Mouse (Mus musculus): ENCODE measurements around the gene Dlx5. TPM values are rescaled to one million over a fixed set of nuclear protein-coding genes. Genes with fewer than 3 reads are reported as not detected.

Dlx5 gene
- polyA plus RNA-seq, 1 experiment from 2014 or later = 0.41 TPM

DNA sequence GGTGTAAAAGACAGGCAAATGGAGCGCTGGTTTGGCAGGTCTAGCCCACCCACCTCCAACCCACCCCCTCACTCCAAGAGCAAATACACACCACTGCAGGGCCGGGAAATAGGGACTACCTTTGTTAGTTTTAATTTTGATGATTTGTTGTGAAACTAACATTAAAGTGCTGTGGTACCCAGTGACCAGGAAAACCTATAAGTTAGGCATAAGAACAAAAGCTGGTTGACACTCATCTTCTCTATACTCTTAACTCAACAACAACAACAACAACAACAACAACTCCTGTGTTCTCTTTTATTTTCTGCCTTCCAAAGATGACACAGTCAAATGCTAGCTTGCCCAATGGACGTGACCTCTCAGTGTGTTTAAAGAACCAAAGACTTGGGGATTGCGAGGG lies 25.0 kb downstream of the Dlx5 start:
- 2% methylated on average over 4 of the region's 4 CpGs for WGBS
- Histone ChIP-seq H3K9me3 (replicated peaks) (no peaks in the 10 kb centered on the region), H3K4me2 (no peak overlapping the region), H3K27ac (replicated peaks) (no peak overlapping the region), H3K4me3 (replicated peaks) (no peak overlapping the region), H3K4me1 (peaks cover 12% of the 10 kb centered on the region; the same call in 1 of the 2 replicates), H3K36me3 (no peaks in the 10 kb centered on the region), H3K9ac (replicated peaks) (no peak overlapping the region), H3K27me3 (replicated peaks) (peaks cover 86% of the 10 kb centered on the region)
- no peak for ATAC-seq (ENCODE audit: low FRiP score)

DNA sequence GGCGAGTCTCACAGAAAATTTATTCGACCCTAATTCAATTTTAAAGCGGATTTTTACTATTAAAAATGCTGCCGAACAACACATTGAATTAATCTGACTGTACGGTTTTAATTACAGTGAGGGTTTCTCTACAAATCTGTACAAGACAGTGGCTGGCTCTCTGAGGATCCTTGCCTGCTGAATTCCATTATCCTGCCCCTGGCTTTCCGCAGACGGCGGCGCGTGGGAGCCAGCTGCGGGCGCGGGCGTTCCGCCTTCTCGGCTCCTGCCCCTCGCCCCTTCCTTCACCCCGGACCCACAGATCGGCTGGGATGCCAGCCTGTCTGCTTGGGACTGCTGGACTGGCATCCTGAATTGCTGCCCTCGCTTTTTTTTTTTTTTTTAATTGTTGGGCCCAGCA lies 25.6 kb downstream of the Dlx5 start:
- no peak overlapping the region for H3K27ac ChIP-seq (replicated peaks)
- no peak overlapping the region for H3K4me2 ChIP-seq
- under 1% methylated on average over 20 of the region's 20 CpGs for WGBS
- H3K9ac ChIP-seq (replicated peaks) = no peak overlapping the region
- H3K36me3 ChIP-seq = no peaks in the 10 kb centered on the region
- no peak overlapping the region for H3K4me3 ChIP-seq (replicated peaks)
- peaks cover 89% of the 10 kb centered on the region for H3K27me3 ChIP-seq (replicated peaks)
- peaks cover 12% of the 10 kb centered on the region; the same call in 1 of the 2 replicates for H3K4me1 ChIP-seq
- ATAC-seq (ENCODE audit: low FRiP score) = no peak
- H3K9me3 ChIP-seq (replicated peaks) = no peaks in the 10 kb centered on the region

DNA sequence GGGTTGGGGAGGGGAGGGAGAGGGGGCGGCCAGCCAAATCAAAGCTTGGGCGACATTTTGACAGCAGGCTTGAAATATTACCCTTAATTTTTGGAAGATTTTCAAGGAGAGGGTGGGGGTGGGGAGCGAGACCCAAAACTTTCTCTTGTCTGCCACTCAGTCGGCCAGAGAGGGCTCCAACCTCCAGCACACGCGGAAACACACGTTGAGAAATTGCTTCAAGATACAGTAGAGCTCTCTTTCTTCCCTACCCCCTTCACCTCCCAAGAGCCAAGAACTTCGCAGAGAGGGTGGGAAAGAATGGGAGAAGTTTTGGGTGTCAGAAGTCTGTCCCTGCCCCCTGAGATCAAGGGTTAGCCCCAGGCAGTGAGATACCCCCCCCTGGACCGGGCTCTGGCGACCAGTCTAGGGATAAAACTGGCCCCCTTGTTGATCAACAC lies 26.1 kb downstream of the Dlx5 start:
- H3K9ac ChIP-seq (replicated peaks) = no peak overlapping the region
- under 1% methylated on average over 10 of the region's 10 CpGs for WGBS
- no peaks in the 10 kb centered on the region for H3K36me3 ChIP-seq
- no peak overlapping the region for H3K4me2 ChIP-seq
- no peak overlapping the region for H3K27ac ChIP-seq (replicated peaks)
- H3K4me3 ChIP-seq (replicated peaks) = no peak overlapping the region
- peaks cover 89% of the 10 kb centered on the region for H3K27me3 ChIP-seq (replicated peaks)
- peaks cover 10% of the 10 kb centered on the region; the same call in 1 of the 2 replicates for H3K4me1 ChIP-seq
- no peak for ATAC-seq (ENCODE audit: low FRiP score)
- H3K9me3 ChIP-seq (replicated peaks) = no peaks in the 10 kb centered on the region

DNA sequence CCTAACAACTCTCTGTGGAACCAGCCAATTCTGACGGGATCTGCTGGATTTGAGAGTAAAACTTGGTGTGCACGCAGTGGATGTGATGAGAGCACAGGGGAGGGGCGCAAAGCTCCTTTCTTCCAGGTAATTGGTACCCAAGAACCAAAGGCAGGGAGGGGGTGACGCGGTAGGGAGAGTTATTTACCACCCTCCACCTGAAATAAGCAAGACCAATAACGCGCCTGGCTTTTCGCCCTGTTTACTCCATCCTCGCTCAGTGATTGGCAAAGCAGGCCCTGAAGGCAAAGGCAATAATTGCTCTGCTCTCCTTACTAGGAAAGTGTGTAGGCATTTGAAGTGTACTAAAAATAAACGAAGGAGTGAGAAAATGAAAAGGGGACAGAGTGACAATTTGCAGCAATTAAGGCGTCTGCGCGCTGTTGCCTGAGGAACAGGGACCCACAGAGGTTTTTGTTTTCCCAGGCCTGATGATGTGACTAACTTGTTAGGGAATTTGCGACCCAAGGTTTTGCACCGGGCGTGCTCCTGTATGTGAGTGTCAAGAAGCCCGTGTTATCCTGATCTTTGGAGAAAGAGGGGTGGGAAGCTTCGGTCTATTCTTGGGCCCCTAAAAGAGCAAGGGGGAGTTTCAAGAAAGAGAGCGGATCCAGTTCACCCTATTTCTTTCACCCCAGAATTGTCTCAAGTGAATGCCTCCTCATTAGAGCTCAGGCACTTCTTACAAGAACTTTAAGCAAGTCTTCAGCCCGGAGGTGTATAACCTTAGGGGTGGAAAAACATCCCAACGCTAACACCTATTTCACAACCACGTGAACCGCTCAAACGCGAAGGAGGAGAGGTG lies 26.8 kb downstream of the Dlx5 start:
- Histone ChIP-seq H3K27ac (replicated peaks) (no peak overlapping the region), H3K27me3 (replicated peaks) (peaks cover 91% of the 10 kb centered on the region), H3K36me3 (no peaks in the 10 kb centered on the region), H3K9ac (replicated peaks) (no peak overlapping the region), H3K9me3 (replicated peaks) (no peaks in the 10 kb centered on the region), H3K4me1 (peaks cover 4% of the 10 kb centered on the region; the same call in 1 of the 2 replicates), H3K4me3 (replicated peaks) (no peak overlapping the region), H3K4me2 (no peak overlapping the region)
- ATAC-seq (ENCODE audit: low FRiP score) = no peak
- under 1% methylated on average over 25 of the region's 25 CpGs for WGBS

DNA sequence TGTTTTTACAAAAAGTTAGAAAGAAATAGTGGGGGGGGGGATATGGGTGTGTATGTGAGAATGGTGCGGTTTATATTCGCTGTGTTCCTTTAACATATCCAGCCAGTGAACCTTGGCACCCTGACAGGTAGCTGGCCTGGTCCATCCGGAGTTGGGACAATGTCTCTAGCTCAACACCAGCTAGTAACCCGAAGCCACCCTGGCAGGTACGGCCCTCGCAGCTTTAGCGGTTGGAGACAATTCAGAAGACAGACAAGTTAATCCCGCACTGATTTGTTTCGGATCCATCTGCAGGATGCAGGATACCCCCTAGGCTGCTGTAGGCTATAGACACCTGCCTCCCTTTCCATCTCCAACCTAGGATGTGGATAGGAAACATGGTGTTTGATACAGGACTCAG lies 27.7 kb downstream of the Dlx5 start:
- Histone ChIP-seq H3K4me1 (0 out of 2 replicates have a peak, but pooled peaks cover 3% of the 10 kb centered on the region), H3K27me3 (replicated peaks) (peaks cover 82% of the 10 kb centered on the region), H3K4me2 (no peak overlapping the region), H3K9me3 (replicated peaks) (no peaks in the 10 kb centered on the region), H3K9ac (replicated peaks) (no peak overlapping the region), H3K36me3 (no peaks in the 10 kb centered on the region), H3K4me3 (replicated peaks) (no peak overlapping the region), H3K27ac (replicated peaks) (no peak overlapping the region)
- WGBS = 3% methylated on average over 9 of the region's 9 CpGs
- no peak for ATAC-seq (ENCODE audit: low FRiP score)

DNA sequence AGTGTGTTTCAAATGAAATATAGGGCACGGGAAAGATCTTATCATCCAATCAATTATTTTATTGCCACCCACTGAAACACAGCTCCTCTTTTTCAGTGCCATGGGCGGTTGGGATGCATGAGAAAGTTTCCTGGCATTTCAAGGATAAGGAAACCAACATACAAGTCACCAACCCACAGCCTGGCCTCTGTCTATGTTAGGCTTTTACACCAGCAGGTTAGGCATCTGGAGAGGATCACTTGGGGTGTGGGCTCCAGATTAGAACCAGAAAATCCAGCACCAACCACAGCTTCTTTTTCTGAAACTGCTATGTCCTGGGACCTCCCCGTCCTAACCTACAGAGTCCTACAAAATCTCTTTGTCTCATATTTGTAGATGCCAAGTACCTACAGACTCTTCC lies 28.9 kb downstream of the Dlx5 start:
- H3K4me1 ChIP-seq = 0 out of 2 replicates have a peak, but pooled peaks cover 3% of the 10 kb centered on the region

DNA sequence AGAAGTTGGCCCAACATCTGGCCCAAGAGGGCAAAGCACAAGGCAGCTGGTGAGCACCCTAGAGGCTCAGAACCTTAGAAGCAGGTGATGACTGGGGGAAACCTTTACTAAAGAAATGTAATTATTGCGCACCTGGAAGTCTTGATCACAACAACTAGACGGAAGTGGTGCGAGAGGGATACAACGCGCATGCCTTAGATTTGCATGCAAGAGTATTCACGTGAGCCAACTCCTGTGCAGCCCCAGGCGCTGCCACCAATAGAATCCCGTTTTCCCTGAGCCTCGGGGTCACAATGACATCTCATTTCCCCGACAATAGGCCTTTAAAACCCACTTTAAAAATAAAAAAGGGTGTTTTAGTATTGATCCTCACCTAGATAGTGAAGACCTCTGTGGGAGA lies 30.7 kb downstream of the Dlx5 start:
- H3K27ac ChIP-seq (replicated peaks) = no peak overlapping the region
- WGBS = under 1% methylated on average over 10 of the region's 10 CpGs
- no peak overlapping the region for H3K9ac ChIP-seq (replicated peaks)
- no peak for ATAC-seq (ENCODE audit: low FRiP score)
- peaks cover 78% of the 10 kb centered on the region for H3K27me3 ChIP-seq (replicated peaks)
- H3K4me1 ChIP-seq = no peaks in the 10 kb centered on the region
- no peaks in the 10 kb centered on the region for H3K9me3 ChIP-seq (replicated peaks)
- H3K4me2 ChIP-seq = no peak overlapping the region
- H3K36me3 ChIP-seq = no peaks in the 10 kb centered on the region
- H3K4me3 ChIP-seq (replicated peaks) = no peak overlapping the region

More for the DNA sequence above, 28.9 kb downstream of the Dlx5 start:
- no peak overlapping the region for H3K9ac ChIP-seq (replicated peaks)
- WGBS = 17% methylated on average over 3 of the region's 3 CpGs
- peaks cover 82% of the 10 kb centered on the region for H3K27me3 ChIP-seq (replicated peaks)
- H3K4me2 ChIP-seq = no peak overlapping the region
- no peaks in the 10 kb centered on the region for H3K9me3 ChIP-seq (replicated peaks)
- no peak overlapping the region for H3K27ac ChIP-seq (replicated peaks)
- no peak overlapping the region for H3K4me3 ChIP-seq (replicated peaks)
- H3K36me3 ChIP-seq = no peaks in the 10 kb centered on the region
- ATAC-seq (ENCODE audit: low FRiP score) = no peak

DNA sequence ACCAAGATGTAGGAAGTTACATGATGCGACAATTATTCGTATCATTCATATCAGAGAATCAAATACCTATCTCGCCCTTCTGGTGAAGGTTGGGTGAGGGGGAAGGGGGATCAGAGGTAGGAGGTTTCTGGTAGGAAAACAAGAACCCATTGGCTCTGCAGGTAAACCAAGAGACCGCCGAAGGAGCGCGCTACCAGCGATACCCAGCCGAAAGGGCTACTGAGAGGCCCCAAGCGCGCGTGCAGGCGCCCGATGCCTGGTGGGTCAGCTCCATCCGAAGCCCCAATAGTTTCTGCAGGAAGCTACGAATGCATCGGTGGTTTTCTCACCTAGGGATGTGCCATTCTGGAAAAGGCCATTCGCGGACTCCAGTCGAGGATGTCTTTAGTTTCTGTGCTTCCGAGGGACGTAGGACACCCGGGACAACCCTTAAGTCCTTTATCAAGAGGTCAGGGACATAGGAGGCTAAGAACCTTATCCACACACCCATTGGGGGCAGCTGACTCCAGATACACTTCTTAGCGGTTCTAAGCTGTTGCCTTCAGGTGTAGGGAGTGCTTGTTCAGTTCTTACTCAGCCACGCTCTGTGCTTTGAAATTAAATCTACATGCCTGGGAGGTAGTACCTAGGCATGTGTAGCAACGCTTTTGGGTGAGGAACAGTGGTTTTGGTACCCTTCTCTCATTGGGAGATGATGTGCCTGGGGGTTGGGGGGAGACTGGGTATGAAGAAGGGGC lies 31.4 kb downstream of the Dlx5 start:
- WGBS = 2% methylated on average over 26 of the region's 26 CpGs

DNA sequence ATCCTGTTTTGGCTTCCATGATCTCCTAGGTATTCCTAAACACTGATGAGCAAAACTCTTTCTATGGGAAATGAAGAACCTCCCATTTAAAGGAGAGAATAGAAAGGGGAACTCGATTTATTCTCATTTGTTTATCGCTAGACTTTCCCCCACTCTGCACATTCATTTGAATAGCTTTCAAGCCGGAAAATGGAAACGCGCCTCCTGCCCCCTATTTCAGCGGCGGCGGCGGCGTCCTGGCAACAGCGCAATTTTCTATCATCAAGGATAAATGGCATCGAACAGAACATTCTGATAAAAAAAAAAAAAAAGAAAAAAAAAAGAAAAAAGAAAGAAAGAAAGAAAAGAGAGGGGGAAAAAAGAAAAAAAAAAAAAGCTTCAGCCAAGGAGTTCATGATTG lies 32.1 kb downstream of the Dlx5 start:
- H3K27me3 ChIP-seq (replicated peaks) = peaks cover 73% of the 10 kb centered on the region
- H3K9ac ChIP-seq (replicated peaks) = no peak overlapping the region
- H3K9me3 ChIP-seq (replicated peaks) = no peaks in the 10 kb centered on the region
- H3K36me3 ChIP-seq = no peaks in the 10 kb centered on the region
- ATAC-seq (ENCODE audit: low FRiP score) = no peak
- 1% methylated on average over 12 of the region's 12 CpGs for WGBS
- H3K4me2 ChIP-seq = no peak overlapping the region
- H3K27ac ChIP-seq (replicated peaks) = no peak overlapping the region
- H3K4me3 ChIP-seq (replicated peaks) = no peak overlapping the region
- H3K4me1 ChIP-seq = no peaks in the 10 kb centered on the region

More for the DNA sequence above, 31.4 kb downstream of the Dlx5 start:
- no peak for ATAC-seq (ENCODE audit: low FRiP score)
- Histone ChIP-seq H3K27me3 (replicated peaks) (peaks cover 75% of the 10 kb centered on the region), H3K9me3 (replicated peaks) (no peaks in the 10 kb centered on the region), H3K4me3 (replicated peaks) (no peak overlapping the region), H3K36me3 (no peaks in the 10 kb centered on the region), H3K4me2 (no peak overlapping the region), H3K27ac (replicated peaks) (no peak overlapping the region), H3K4me1 (no peaks in the 10 kb centered on the region), H3K9ac (replicated peaks) (no peak overlapping the region)

DNA sequence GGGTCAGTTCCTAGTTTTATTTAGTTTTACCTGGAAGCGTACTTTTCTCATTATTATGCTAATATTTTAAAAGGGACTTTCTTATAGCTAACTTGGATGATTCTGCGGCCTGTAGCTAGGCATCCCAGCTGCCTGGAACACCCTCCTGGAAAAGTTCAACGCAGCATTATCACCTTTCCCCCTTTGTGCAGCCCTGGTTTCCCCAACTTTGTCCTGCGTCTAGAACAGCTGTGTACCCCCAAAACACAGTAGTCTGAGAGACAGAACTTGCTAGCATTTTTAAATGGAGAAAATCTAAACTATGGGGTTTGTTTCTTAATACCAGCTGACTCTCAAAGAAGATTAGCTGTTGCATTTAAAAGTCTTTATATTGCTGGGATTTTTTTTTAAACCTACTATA lies 33.3 kb downstream of the Dlx5 start:
- Histone ChIP-seq H3K27me3 (replicated peaks) (peaks cover 65% of the 10 kb centered on the region), H3K9me3 (replicated peaks) (no peaks in the 10 kb centered on the region), H3K27ac (replicated peaks) (no peak overlapping the region), H3K4me2 (no peak overlapping the region), H3K4me3 (replicated peaks) (no peak overlapping the region), H3K9ac (replicated peaks) (no peak overlapping the region), H3K36me3 (no peaks in the 10 kb centered on the region), H3K4me1 (no peaks in the 10 kb centered on the region)
- ATAC-seq (ENCODE audit: low FRiP score) = no peak
- WGBS = 14% methylated on average over 4 of the region's 4 CpGs

DNA sequence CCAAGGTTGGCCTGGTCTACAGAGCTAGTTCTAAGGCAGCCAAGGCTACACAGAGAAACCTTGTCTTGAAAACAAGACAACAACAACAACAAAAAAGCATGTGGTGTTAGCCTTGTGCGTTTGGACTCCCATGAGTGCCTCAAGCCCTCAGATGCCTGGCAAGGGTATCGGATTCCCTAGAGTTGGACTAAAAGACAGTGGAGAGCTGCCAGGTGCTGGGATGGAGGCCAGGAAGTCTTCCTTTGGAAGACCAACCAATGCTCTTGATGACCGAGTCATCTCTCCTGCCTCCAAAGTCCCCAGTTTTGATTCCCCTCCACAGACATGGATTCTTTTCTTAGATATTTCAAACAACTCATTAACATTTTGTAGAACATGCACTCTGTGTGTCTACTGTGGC lies 48.6 kb downstream of the Dlx5 start:
- H3K4me3 ChIP-seq (replicated peaks) = no peak overlapping the region
- no peak overlapping the region for H3K4me2 ChIP-seq
- H3K27ac ChIP-seq (replicated peaks) = no peak overlapping the region
- no peaks in the 10 kb centered on the region for H3K4me1 ChIP-seq
- H3K9ac ChIP-seq (replicated peaks) = no peak overlapping the region
- H3K27me3 ChIP-seq (replicated peaks) = peaks cover 3% of the 10 kb centered on the region; the same call in 1 of the 2 replicates
- 89% methylated on average over 3 of the region's 3 CpGs for WGBS
- H3K36me3 ChIP-seq = no peaks in the 10 kb centered on the region
- no peaks in the 10 kb centered on the region for H3K9me3 ChIP-seq (replicated peaks)
- no peak for ATAC-seq (ENCODE audit: low FRiP score)

DNA sequence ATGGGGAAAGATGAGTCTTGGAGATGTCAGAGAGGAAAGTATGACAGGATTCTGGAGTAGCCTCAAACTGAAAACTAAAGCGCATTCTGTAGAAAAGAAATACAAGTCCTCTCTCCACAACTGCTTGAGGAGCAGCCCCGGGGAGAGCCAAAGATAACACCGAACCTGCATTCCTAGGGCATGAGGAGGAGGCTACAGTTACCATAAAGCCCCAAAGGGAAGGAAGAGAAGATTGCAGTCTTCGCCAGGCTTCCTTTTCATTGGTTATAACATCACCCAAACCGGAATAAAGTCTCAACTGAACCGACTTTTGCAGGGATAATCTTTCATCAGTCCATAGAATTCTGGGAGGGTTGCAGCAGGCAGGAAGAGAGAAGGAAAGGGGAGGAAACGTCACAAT lies 51.4 kb downstream of the Dlx5 start:
- Histone ChIP-seq H3K36me3 (no peaks in the 10 kb centered on the region), H3K27me3 (replicated peaks) (no peaks in the 10 kb centered on the region), H3K4me3 (replicated peaks) (no peak overlapping the region), H3K4me1 (no peaks in the 10 kb centered on the region), H3K4me2 (no peak overlapping the region), H3K9ac (replicated peaks) (no peak overlapping the region), H3K27ac (replicated peaks) (no peak overlapping the region), H3K9me3 (replicated peaks) (no peaks in the 10 kb centered on the region)
- ATAC-seq (ENCODE audit: low FRiP score) = no peak
- 84% methylated on average over 7 of the region's 7 CpGs for WGBS

All from neural tube, embryonic 15.5 days (tissue).